Mouse (Mus musculus) CH12.LX (cell line): ENCODE results near the gene Cd200r2.

Experiments
- E2F4 ChIP-seq: IDR thresholded peaks from 2 replicates; pipeline ENCODE4 v1.6.1; 2011; ENCODE audit warnings: low read depth, low read length, improper control_type of control experiment; ENCODE audit not compliant: insufficient replicate concordance
- MAZ ChIP-seq: IDR thresholded peaks from 2 replicates; pipeline ENCODE4 v1.6.1; 2012; ENCODE audit warnings: low read depth, mild to moderate bottlenecking, inconsistent platforms, low read length, improper control_type of control experiment, moderate library complexity
- POLR2A ChIP-seq: IDR thresholded peaks from 2 replicates; pipeline ENCODE4 v1.6.1; 2011; ENCODE audit warnings: low read depth, mild to moderate bottlenecking, improper control_type of control experiment, low read length
- POLR2AphosphoS2 ChIP-seq: IDR thresholded peaks from 2 replicates; pipeline ENCODE4 v1.6.1; 2011; ENCODE audit warnings: low read depth, low read length, improper control_type of control experiment
- ZNF384 ChIP-seq: IDR thresholded peaks from 2 replicates; pipeline ENCODE4 v1.6.1; 2012; ENCODE audit warnings: low read depth, low read length, improper control_type of control experiment, inconsistent platforms

DNA sequence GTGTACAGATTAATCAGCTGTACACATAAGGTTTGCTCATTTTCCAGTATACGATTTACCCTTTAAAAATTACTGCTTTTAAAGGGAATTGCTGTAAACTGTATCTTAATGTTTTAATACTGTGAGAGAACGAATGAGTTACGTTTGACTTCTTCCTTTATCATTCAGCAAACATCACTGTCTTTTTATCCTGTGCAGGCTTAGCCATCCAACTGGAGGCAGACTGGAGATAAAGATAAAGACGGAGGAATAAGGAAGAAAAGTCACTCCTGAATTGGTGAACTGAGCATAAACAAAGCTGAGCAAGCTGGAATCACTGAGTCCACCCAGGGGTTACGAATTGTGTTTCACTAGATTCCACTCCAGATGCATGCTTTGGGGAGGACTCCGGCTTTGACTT, 10.7 kb downstream of the Cd200r2 start:
- TF ChIP-seq MAZ = no peak
- no peak for TF ChIP-seq POLR2A
- no peak for TF ChIP-seq ZNF384
- TF ChIP-seq POLR2AphosphoS2 = no peak
- no peak for TF ChIP-seq E2F4
